Mouse (Mus musculus) ES-E14 (cell line): ENCODE data around the gene Olfr550. TPM values are rescaled to one million over a fixed set of nuclear protein-coding genes. Genes with fewer than 3 reads are reported as not detected.
"Not testable (repeated sequence)": the region's sequence is repeated elsewhere in the genome, so short reads cannot be mapped to it uniquely, and the experiment has no call there.

Experiments used
- DNase-seq: peaks from one replicate; pipeline ENCODE4 v3.0.0-alpha.2; 2013; ENCODE audit warnings: low read depth, low spot score
- H3K27ac ChIP-seq: 2 replicates; pipeline ENCODE4 v1.5.1; 2012; ENCODE audit warnings: low read depth, mild to moderate bottlenecking, low read length, moderate library complexity, mixed read lengths; ENCODE audit not compliant: poor library complexity, insufficient read depth, severe bottlenecking
- H3K36me3 ChIP-seq: 2 replicates; pipeline ENCODE4 v1.6.1; 2012; ENCODE audit warnings: mild to moderate bottlenecking, low read length, moderate library complexity, mixed read lengths; ENCODE audit not compliant: control insufficient read depth, poor library complexity, insufficient read depth, severe bottlenecking
- H3K4me1 ChIP-seq, 2 experiments: fragments of 150-350 bp in 1 of 2; sonication (generic) in 1 of 2; 2 replicates each; pipeline ENCODE4 v1.6.1; 2012; ENCODE audit warnings: low read length in 2 of 2, mild to moderate bottlenecking in 1 of 2, mixed read lengths in 1 of 2; ENCODE audit not compliant: control insufficient read depth in 2 of 2, insufficient read depth in 2 of 2, poor library complexity in 1 of 2
- H3K4me3 ChIP-seq, 2 experiments: fragments of 150-350 bp in 1 of 2; sonication (generic) in 1 of 2; 2 replicates each; pipeline ENCODE4 v1.5.1; 2012; ENCODE audit warnings: low read length in 2 of 2, low read depth in 1 of 2, mild to moderate bottlenecking in 1 of 2, mixed read lengths in 1 of 2; ENCODE audit not compliant: insufficient read depth in 1 of 2, poor library complexity in 1 of 2, severe bottlenecking in 1 of 2
- H3K9ac ChIP-seq: 2 replicates; pipeline ENCODE4 v1.6.1; 2012; ENCODE audit warnings: low read depth, mild to moderate bottlenecking, low read length, mixed read lengths; ENCODE audit not compliant: poor library complexity, insufficient read depth, severe bottlenecking
- H3K9me3 ChIP-seq: fragments of 150-350 bp; sonication (generic); 2 replicates; pipeline ENCODE4 v1.6.1; 2012; ENCODE audit warnings: low read depth, mild to moderate bottlenecking, low read length; ENCODE audit not compliant: control insufficient read depth, insufficient read depth
- CHD2 ChIP-seq: IDR thresholded peaks from 2 replicates; pipeline ENCODE4 v1.6.1; 2014; ENCODE audit warnings: mild to moderate bottlenecking, low read depth, low read length, inconsistent platforms
- HCFC1 ChIP-seq: IDR thresholded peaks from 2 replicates; pipeline ENCODE4 v1.6.1; 2012; ENCODE audit warnings: low read length, inconsistent platforms, borderline replicate concordance; ENCODE audit not compliant: insufficient read depth
- MAFK ChIP-seq: IDR thresholded peaks from 2 replicates; pipeline ENCODE4 v1.6.1; 2014; ENCODE audit warnings: mild to moderate bottlenecking, low read depth, low read length, inconsistent platforms; ENCODE audit not compliant: insufficient read depth
- ZC3H11A ChIP-seq: IDR thresholded peaks from 2 replicates; pipeline ENCODE4 v1.6.1; 2012; ENCODE audit warnings: low read depth, mild to moderate bottlenecking, inconsistent platforms, low read length, borderline replicate concordance
- ZNF384 ChIP-seq: IDR thresholded peaks from 2 replicates; pipeline ENCODE4 v1.6.1; 2012; ENCODE audit warnings: low read depth, low read length, inconsistent platforms
- in situ Hi-C, 2 experiments: fragments of 600-800 bp; cut with MboI; formaldehyde crosslinking; loops; one replicate each; pipeline ENCODE4 v1.15.1; 2025; ENCODE audit warnings: low sequenced_read_pairs in 2 of 2, inconsistent platforms in 1 of 2; ENCODE audit not compliant: unreplicated experiment in 2 of 2
- total RNA-seq: library from RNA; depleted of rRNA; stranded (reverse); fragments of 300-350 nt; gene quantifications from 2 replicates; pipeline ENCODE4 v1.2.3, GENCODE M21; 2012; rRNA removed

Gene Olfr550
- total RNA-seq, 1 experiment = not detected

- TF ChIP-seq MAFK = no peak
- no peak for TF ChIP-seq CHD2
- TF ChIP-seq HCFC1 = no peak
- no peak for TF ChIP-seq ZC3H11A
- TF ChIP-seq ZNF384 = no peak
- H3K9me3 ChIP-seq = no peaks in the 10 kb centered on the region
- H3K9ac ChIP-seq = no peak within 1 kb of the TSS
- H3K36me3 ChIP-seq = no peaks in the 10 kb centered on the region
- H3K4me1 ChIP-seq = no peaks in the 10 kb centered on the region
- no peak within 1 kb of the TSS for H3K27ac ChIP-seq
- no peak within 1 kb of the TSS for H3K4me3 ChIP-seq
- in situ Hi-C loops = no loop called here
- no peak for DNase-seq
Observed at GRCm38 (mm10) chr7:102618118-102618517, 46.9 kb downstream of the Olfr550 start, which contains the start of gene Olfr553. Gene Olfr553, minus strand, starts transcription at chr7:102618218.

- H3K4me3 ChIP-seq = no peak overlapping the region
- H3K4me1 ChIP-seq = no peaks in the 10 kb centered on the region
- no peaks in the 10 kb centered on the region for H3K9me3 ChIP-seq
- H3K36me3 ChIP-seq = no peaks in the 10 kb centered on the region
- in situ Hi-C loops = no loop called here
- H3K9ac ChIP-seq = no peak overlapping the region
- no peak for DNase-seq
- no peak overlapping the region for H3K27ac ChIP-seq
- TF ChIP-seq HCFC1 (no peak), ZNF384 (no peak), ZC3H11A (no peak), MAFK (no peak), CHD2 (no peak)
Observed at GRCm38 (mm10) chr7:102619608-102620007, 48.4 kb downstream of the Olfr550 start.

- H3K9me3 ChIP-seq, H3K4me1 ChIP-seq, in situ Hi-C loops, H3K36me3 ChIP-seq, H3K27ac ChIP-seq: not testable (repeated sequence)
- peak; percentile 24 for DNase-seq
- Histone ChIP-seq H3K9ac (peak overlapping the region; percentile 70), H3K4me3 (peak overlapping the region; percentile 50 to 53)
Observed at GRCm38 (mm10) chr7:102620368-102620767, 49.1 kb downstream of the Olfr550 start.

Other genes starting within 250 kb of the Olfr550 start
- gene Rrm1, start 129.7 kb upstream of the Olfr550 start, total RNA-seq = 92.8 and 109 TPM in 2 replicates
- gene Olfr543, start 89.8 kb upstream of the Olfr550 start, total RNA-seq = 0.22 and 0.63 TPM in 2 replicates
- 0.16 TPM in 1 of 2 replicates, not detected in the other for gene Olfr544, start 83.1 kb upstream of the Olfr550 start, total RNA-seq
- not detected in 2 replicates for gene Olfr545, start 71.9 kb upstream of the Olfr550 start, total RNA-seq
- gene Olfr547, start 36.7 kb upstream of the Olfr550 start, total RNA-seq = not detected in 2 replicates
- not detected in 2 replicates for gene Olfr548-ps1, start 30.5 kb upstream of the Olfr550 start, total RNA-seq
- not detected in 2 replicates for gene Olfr549, start 21.6 kb upstream of the Olfr550 start, total RNA-seq
- gene Trim21, start 6.0 kb upstream of the Olfr550 start, total RNA-seq = 6.2 and 7.5 TPM in 2 replicates
- not detected in 2 replicates for gene Olfr551, start 20.4 kb downstream of the Olfr550 start, total RNA-seq
- not detected in 2 replicates for gene Olfr552, start 26.3 kb downstream of the Olfr550 start, total RNA-seq
- gene Olfr553, start 46.8 kb downstream of the Olfr550 start, total RNA-seq = not detected in 2 replicates
- gene Olfr554, start 67.0 kb downstream of the Olfr550 start, total RNA-seq = not detected in 2 replicates
- gene Olfr555, start 87.4 kb downstream of the Olfr550 start, total RNA-seq = not detected in 2 replicates
- gene Olfr556, start 93.5 kb downstream of the Olfr550 start, total RNA-seq = not detected in 2 replicates
- gene Trim68, start 115.9 kb downstream of the Olfr550 start, total RNA-seq = 3.1 and 3.9 TPM in 2 replicates
- not detected in 2 replicates for gene Olfr557, start 124.5 kb downstream of the Olfr550 start, total RNA-seq
- gene Olfr558, start 130.8 kb downstream of the Olfr550 start, total RNA-seq = not detected in 2 replicates
- not detected in 2 replicates for gene Olfr33, start 147.6 kb downstream of the Olfr550 start, total RNA-seq
- not detected in 2 replicates for gene Olfr559, start 156.0 kb downstream of the Olfr550 start, total RNA-seq
- not detected in 2 replicates for gene Olfr560, start 187.9 kb downstream of the Olfr550 start, total RNA-seq
- not detected in 2 replicates for gene Olfr78, start 188.0 kb downstream of the Olfr550 start, total RNA-seq
- not detected in 2 replicates for gene Olfr561, start 199.8 kb downstream of the Olfr550 start, total RNA-seq
- not detected in 2 replicates for gene Olfr564, start 232.0 kb downstream of the Olfr550 start, total RNA-seq